Mouse (Mus musculus) embryo, embryonic 11 days (tissue): ENCODE data around the gene Hes1.

ENCODE experiments used
- DNase-seq: peaks from one replicate; pipeline ENCODE4 v3.0.0-alpha.2; 2015

Gene Hes1

GRCm38 (mm10) chr16:30063984-30064453 is at the start of gene Hes1:
Gene Hes1, plus strand, starts transcription at chr16:30064384.
- peak; percentile 97 for DNase-seq

GRCm38 (mm10) chr16:30016064-30016463 is 48.1 kb upstream of the Hes1 start:
- no peak for DNase-seq

DNA sequence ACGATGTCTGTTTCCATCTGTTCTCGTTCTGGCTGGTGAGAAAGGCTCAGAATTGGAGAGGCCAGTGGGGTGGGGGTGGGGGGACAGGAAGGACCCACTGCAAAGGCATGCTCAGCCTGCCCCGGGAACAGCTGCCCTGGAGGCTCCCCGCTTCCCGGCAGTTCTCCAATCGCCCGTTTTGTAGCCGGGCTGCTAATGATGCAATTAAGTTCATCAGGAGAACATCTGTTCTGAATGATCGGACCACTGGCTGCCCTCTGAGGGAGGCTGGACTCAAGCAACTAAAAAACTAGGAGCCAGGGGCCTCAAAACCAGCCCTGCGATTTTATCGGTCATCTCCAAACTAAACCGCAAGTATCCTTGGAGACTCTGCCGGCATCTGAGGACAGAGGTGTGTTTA is 44.1 kb upstream of the Hes1 start:
- peak; percentile 76 for DNase-seq

DNA sequence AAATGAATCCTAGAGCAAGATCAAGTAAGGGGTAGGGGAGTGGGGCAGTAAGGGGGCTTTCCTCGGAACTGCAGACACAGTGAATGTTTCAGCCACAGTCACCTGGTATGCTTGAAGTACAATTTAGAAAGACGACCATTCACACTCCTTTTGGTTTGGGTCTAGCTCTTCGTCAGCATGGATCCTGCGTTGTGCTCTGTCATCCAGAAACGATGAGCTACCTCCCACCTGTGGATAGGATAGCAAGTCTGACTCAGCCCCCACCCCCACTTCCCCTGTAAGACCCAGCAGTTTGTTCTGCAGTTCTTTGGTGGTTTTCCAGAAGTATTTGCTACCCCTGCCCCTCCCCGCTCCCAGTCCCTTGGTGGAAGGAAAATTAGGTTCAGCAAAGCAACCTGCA is 41.8 kb upstream of the Hes1 start:
- DNase-seq = no peak

- no peak for DNase-seq
Measured at GRCm38 (mm10) chr16:30022890-30023797, 41.0 kb upstream of the Hes1 start.

GRCm38 (mm10) chr16:30024681-30025262 is 39.4 kb upstream of the Hes1 start:
- DNase-seq = no peak

DNA sequence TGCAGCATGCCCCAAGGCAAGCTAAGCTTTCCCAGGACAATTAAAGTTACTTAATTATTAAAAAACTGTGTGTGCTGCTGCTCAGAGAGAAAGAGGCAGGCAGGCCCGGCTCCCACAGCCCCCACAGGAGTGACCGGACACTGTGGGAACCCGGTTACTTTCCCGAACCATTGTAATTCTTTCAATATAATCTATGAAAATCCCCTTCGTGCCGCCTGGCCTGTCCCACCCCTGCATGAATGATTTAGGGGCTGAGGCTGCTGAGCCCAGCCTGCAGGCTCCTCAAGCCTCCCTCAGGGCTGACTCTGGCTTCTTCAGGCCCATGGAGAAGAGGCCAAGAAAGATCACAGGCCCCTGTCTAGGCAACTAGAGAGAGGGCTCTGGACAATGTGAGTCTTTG is 36.0 kb upstream of the Hes1 start:
- no peak for DNase-seq

DNA sequence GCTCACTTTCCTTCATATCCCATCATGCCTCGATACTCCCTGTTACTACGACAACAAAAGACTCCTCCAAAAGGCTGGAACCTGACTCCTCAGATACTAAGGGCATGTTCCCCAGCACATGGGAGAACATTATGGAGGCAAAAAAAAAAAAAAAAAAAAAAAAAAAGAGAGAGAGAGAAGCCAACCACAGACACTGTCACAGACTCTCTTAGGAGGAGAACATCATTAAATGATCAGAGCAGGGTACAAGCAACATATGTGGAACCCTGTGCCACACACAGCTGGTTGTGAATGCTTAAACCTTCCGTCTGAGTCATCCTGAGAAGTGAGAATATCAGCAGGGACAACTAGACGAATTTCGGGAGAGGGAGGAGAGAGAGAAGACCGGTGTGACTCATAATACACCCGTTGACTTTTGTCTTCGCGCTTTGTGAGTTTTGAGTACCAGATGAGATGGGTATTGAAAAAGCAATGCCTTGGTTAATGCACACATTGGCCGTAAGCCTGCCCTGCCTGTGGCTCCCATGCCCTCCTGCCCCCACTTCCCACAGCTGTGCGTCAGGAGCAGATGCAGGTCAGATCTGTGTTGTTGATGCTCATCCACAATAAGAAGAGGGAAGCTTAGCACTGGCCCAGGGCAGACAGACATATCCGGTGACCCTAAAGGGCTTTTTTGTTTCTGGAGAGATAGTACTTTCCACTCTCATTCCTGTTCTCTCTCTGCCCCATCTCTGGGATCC is 34.8 kb upstream of the Hes1 start:
- DNase-seq = no peak

DNA sequence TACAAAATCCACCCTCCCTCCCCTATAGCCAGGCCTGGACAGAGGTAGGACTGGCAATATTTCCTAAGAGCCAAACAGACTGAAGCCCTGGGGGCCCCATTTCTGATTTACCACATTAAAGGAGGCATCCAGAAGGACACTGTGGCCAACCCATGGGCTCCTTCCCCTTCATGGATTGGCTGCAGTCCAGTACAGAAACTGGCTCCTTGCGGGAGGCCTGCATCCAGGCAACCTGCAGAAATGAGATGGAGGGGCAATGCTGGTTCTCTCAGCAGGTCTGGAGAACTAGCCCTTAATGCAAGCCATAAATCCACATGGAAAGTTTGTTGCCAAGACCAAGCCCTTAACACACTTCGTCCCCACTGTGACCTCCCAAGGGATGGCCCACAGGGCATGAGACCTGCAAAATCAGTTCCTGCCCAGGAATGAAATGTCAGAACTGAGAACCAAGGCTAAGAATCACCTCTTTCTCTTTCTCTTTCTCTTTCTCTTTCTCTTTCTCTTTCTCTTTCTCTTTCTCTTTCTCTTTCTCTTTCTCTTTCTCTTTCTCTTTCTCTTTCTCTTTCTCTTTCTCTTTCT is 31.8 kb upstream of the Hes1 start:
- no peak for DNase-seq

DNA sequence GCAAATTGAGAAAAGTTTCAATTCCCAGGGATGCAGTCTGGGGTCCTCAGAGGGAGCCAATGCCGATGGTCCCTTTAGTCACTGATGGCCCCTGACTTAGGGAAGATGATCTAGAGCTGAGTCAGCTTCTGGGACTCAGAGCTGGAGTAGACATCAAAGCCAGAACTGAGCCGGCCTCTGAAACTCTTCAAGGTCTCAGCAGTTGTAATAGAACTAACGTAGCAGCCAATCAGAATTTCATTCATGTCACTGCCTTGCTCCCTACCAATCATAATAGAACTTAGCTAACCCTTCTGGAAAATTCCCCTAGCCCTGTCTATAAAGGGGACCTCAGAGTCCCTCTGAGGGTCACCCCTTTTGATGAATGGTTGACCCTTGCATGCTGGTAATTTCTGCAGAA is 30.8 kb upstream of the Hes1 start:
- DNase-seq = no peak

DNA sequence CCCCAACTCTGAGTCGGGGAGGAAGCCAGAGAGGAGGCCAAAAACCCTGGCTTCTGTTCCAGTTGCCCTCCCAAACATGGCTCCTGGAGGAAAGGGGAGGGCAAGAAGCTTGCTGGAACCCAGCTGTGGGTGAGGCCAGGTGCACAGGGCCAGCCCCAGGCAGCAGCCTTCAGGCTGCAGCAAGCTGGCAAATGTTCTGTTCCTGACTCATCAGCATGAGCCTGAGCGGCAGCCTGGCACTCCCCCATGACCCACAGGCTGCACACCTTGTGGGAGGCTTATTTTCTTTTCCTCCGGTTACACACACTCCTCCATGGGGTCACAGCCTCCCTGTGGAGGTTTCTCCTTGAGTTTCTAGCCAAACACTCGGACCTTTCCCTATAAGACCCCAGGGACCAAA is 30.2 kb upstream of the Hes1 start:
- no peak for DNase-seq

- DNase-seq = no peak
Measured at GRCm38 (mm10) chr16:30034521-30034920, 29.7 kb upstream of the Hes1 start.

DNA sequence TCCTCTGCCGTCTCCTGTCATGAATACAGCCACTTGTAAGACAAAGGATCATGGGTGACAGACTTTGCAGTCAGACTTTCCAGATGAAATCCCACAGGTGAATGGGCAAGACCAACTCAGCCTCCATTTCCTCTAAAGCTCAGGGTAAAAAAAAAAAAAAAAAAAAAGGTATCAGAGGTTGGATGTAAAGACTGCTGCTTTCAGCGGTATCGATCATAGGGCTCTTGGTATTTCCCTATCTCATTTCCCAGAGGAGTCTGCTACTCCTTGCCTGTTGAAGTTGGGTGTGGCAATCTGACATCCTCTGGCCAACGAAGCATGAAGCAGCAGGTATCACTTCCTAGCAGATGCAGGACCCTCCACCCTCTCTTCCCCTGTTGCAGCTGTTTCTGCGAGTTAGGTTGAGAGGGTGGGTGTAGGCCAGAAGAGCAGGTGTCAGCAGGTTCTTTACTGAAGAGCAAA is 29.2 kb upstream of the Hes1 start:
- DNase-seq = no peak

DNA sequence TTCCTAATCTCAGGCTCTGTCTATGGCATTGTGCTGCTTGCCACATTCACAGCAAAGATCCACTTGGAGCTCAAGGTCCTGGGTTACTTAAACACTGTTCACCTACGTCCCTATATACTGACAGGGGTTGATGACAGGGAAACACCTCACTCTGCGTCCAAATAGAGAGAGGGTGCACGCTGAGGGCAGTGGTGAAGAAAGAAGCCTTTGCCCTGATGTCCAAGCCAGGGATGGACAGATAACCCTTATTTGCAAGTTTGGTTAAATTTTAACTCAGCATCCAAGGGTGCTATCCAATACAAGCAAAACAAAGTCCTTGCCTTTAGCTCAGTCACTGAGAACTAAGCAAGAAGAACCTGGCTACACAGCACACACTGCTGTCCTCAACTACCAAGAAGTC is 28.1 kb upstream of the Hes1 start:
- no peak for DNase-seq

GRCm38 (mm10) chr16:30038663-30039593 is 25.3 kb upstream of the Hes1 start:
- DNase-seq = no peak

DNA sequence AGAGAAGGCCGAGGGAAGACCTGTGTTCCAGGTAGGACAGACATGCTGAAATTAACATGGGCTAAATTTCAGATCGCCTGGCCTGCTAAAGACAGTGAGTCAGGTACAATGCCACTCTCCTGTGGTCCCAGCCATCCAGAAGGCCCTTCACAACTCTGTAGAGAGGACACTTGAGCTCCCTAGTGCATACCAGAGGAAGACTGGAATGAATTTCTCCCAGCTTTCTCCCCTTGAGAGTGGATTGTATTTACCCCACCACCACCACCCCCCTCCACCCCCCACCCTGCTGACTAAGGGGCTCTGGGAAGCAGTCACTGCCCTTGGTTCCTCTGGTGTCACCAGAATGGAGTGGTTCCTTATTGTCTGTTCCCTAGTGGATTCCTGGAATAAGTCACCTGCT is 24.3 kb upstream of the Hes1 start:
- DNase-seq = no peak

DNA sequence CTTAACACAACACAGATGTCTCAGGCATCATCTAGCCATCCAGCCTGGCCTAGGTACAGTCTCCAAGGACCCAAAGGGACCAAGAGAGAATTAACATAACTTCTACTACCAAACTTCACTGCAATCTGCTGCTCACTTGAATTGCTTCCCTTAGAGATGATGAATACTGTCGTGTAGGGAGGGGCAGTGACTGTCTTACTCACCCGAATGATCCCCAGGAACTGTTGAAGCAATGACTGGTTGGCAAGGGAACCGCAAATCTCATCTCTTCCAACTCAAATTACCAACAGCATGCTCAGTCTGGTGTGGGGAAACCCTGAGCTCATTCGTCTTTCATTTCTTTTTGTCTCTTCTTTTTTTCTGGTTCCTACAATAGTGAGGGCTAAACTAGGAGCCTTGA is 21.3 kb upstream of the Hes1 start:
- DNase-seq = no peak

GRCm38 (mm10) chr16:30045615-30046014 is 18.6 kb upstream of the Hes1 start:
- DNase-seq = no peak

- DNase-seq = no peak
Measured at GRCm38 (mm10) chr16:30047010-30047409, 17.2 kb upstream of the Hes1 start.

DNA sequence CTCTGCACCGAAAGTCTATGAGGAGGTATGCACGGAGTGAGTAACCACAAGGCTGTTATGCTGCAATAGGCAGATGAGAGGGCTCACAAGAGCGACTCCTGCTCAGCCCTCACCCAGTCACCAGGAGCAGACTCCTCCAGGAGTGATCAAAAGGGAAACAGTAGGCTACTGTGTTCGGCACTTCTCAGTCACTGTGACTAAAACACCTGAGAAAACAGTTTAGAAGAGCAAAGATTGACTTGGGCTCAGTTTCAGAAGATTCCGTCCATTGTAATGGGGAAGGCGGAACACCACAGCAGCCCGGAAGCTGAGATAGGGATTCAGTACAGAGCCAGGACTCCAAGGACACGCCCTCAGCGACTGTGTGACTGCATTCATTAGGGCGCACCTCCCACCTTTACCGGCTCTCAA is 16.8 kb upstream of the Hes1 start:
- DNase-seq = no peak

DNA sequence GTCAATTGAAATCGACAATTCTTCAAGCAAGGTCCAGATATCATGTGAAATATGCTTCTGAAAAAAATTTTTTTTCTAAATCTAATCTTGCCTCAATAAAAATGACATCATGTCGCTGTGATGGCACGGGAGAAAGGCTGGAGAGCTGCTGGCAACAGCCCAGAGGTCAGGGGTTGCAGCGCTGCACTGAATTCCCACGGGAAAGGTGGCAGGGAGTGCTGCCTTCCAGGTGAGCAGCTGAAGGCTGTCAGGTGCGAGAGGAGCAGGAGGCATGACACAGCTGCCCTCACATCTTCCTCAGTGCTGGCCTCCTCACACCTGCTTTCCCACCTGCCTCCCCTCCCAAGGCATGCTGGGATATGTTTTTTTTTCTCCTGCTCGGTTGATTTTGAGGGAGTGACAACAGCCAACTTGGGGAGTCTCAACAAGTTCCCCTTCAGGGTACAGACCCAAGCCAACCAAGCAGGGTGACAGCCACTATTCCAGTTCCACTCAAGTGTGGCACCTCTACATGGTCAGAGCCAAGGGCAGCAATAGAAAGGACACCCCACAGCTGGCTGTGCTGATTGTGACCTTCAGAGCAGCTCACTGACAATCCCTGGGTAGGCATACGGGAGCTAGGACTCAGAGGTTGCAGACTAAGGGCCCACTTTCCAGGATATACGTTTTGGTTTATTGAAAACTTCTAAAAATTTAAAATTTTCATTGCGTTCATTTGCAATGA is 13.3 kb upstream of the Hes1 start:
- DNase-seq = no peak
